Mouse (Mus musculus) lung, postnatal 0 days (tissue): ENCODE measurements around the gene Tmem129. TPM values are rescaled to one million over a fixed set of nuclear protein-coding genes. Genes with fewer than 3 reads are reported as not detected.

Source experiments
- ATAC-seq: fragments of 200-750 bp; cut with Nextera tagmentation; 2 replicates; pipeline ENCODE4 v1.8.0; 2017; ENCODE audit warnings: moderate library complexity
- DNase-seq: peaks from one replicate; pipeline ENCODE4 v3.0.0-alpha.2; 2016; ENCODE audit warnings: low spot score
- H3K27ac ChIP-seq: fragments of 300-500 bp; sonication (generic); 2 replicates; pipeline ENCODE4 v1.5.1; 2014; ENCODE audit warnings: antibody characterized with exemption, mild to moderate bottlenecking, low read length, mixed read lengths
- H3K27me3 ChIP-seq: fragments of 300-500 bp; sonication (generic); replicated peaks from 2 replicates; pipeline ENCODE4 v1.6.1; 2014; ENCODE audit warnings: low read length, mixed read lengths; ENCODE audit not compliant: insufficient read depth
- H3K36me3 ChIP-seq: fragments of 300-500 bp; sonication (generic); 2 replicates; pipeline ENCODE4 v1.6.1; 2014; ENCODE audit warnings: low read length, mixed read lengths; ENCODE audit not compliant: insufficient read depth
- H3K4me1 ChIP-seq: fragments of 300-500 bp; sonication (generic); 2 replicates; pipeline ENCODE4 v1.6.1; 2014; ENCODE audit warnings: antibody characterized with exemption, low read depth, low read length, mixed read lengths; ENCODE audit not compliant: insufficient read depth
- H3K4me2 ChIP-seq: fragments of 300-500 bp; sonication (generic); replicated peaks from 2 replicates; pipeline ENCODE4 v1.6.1; 2014; ENCODE audit warnings: low read depth, mild to moderate bottlenecking, low read length, moderate library complexity, mixed read lengths
- H3K4me3 ChIP-seq: fragments of 300-500 bp; sonication (generic); 2 replicates; pipeline ENCODE4 v1.5.1; 2014; ENCODE audit warnings: low read depth, low read length
- H3K9ac ChIP-seq: fragments of 300-500 bp; sonication (generic); replicated peaks from 2 replicates; pipeline ENCODE4 v1.6.1; 2014; ENCODE audit warnings: low read depth, mild to moderate bottlenecking
- H3K9me3 ChIP-seq: fragments of 300-500 bp; sonication (generic); 2 replicates; pipeline ENCODE4 v1.6.1; 2016; ENCODE audit warnings: low read length, mixed read lengths
- CTCF ChIP-seq: IDR thresholded peaks from 2 replicates; pipeline ENCODE4 v1.5.1; 2016; ENCODE audit warnings: antibody characterized with exemption, mild to moderate bottlenecking
- EP300 ChIP-seq: IDR thresholded peaks from 2 replicates; pipeline ENCODE4 v1.6.1; 2016; ENCODE audit warnings: antibody characterized with exemption, mild to moderate bottlenecking, control low read depth
- WGBS: fragments of 180-500 bp; shearing (Covaris S2); extraction: QIAGEN DNeasy Blood & Tissue Kit; methylation state at CpG from one replicate; pipeline ENCODE4 v1.1.7; 2014; 5-methylcytosine and 5-hydroxymethylcytosine counted together
- polyA plus RNA-seq: library from polyadenylated mRNA; unstranded; fragments of >200 nt; fragmentation: Nextera tagmentation; extraction: Ambion mirVana; gene quantifications from 2 replicates; pipeline ENCODE4 v1.2.1, GENCODE M21; 2015

The Tmem129 gene
- polyA plus RNA-seq, 1 experiment from 2014 or later = 25.1 TPM

DNA sequence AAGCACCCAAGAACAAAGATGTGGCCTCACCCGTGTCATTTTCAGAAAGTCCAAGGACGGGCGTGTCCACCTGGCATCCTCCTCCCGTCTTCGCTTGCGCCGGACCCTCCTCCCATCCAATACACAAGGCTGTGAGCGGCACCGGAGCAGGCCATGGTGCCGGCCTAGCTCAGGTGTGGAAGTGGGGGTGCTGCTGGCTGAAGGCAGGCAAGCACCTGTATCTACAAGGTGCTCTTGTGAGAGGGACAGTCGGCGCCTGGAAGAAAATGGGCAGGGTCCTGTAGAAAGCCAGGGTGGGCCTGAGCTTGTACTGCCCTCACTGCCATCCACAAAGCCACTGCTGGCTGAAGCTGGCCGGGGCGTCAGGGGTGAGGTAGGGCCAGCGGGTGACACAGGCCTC, 50.8 kb downstream of the Tmem129 start:
- H3K36me3 ChIP-seq = peaks cover 29% of the 10 kb centered on the region; the same call in 1 of the 2 replicates
- TF ChIP-seq EP300 (no peak), CTCF (no peak)
- H3K27ac ChIP-seq = no peak overlapping the region
- H3K9ac ChIP-seq = no peak overlapping the region
- H3K4me2 ChIP-seq = no peak overlapping the region
- WGBS = 94% methylated on average over 15 of the region's 15 CpGs
- H3K9me3 ChIP-seq = no peaks in the 10 kb centered on the region
- no peaks in the 10 kb centered on the region for H3K4me1 ChIP-seq
- H3K27me3 ChIP-seq = no peaks in the 10 kb centered on the region
- ATAC-seq (no peak), DNase-seq (no peak)
- H3K4me3 ChIP-seq = no peak overlapping the region

DNA sequence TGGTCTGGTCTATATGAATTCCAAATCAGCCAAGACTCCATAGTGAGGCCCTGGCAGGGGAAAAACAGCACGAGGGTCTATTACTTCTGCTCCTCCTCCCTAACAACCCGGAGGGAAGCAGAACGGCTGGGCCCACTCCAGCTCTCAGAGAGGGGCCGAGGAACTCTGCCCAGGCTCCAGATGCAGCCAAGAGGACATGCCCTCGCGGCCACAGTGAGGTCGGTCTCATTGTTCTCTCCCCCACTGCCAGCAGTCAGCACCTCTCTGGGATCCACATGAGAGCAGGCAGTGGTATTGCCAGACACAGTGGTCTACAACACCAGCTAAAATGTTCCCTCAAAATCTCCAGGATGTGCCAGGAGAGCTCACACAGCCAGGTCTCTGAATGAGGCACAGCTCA, 51.6 kb downstream of the Tmem129 start:
- no peak for ATAC-seq
- H3K9me3 ChIP-seq = no peaks in the 10 kb centered on the region
- no peak overlapping the region for H3K9ac ChIP-seq
- no peaks in the 10 kb centered on the region for H3K27me3 ChIP-seq
- DNase-seq = no peak
- 72% methylated on average over 7 of the region's 7 CpGs for WGBS
- H3K4me1 ChIP-seq = no peaks in the 10 kb centered on the region
- no peak overlapping the region for H3K27ac ChIP-seq
- H3K4me3 ChIP-seq = no peak overlapping the region
- H3K36me3 ChIP-seq = peaks cover 26% of the 10 kb centered on the region; the same call in 1 of the 2 replicates
- no peak for TF ChIP-seq EP300
- no peak for TF ChIP-seq CTCF
- H3K4me2 ChIP-seq = no peak overlapping the region

DNA sequence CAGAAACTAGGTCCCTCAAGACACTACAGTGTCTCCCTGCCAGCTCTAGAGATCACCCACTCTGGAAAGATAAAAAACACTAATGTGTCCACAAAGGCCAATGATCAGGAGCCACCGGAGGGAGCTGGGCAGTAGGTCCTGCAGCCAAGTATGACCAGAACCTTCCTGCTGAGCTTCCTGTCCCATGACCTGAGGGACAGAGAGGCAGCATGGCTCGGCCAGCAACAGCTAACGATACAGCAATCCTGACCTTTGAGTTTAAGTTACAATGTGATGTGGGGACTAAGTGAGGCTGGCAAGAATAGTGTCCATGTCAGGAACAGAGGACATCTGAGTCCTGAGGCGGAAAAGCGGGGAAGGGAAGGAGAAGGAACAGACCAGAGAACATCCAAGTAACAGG, 52.9 kb downstream of the Tmem129 start:
- Histone ChIP-seq H3K27me3 (no peaks in the 10 kb centered on the region), H3K4me3 (no peak overlapping the region), H3K4me1 (no peaks in the 10 kb centered on the region), H3K9me3 (no peaks in the 10 kb centered on the region), H3K36me3 (peaks cover 24% of the 10 kb centered on the region; the same call in 1 of the 2 replicates), H3K27ac (no peak overlapping the region), H3K9ac (no peak overlapping the region), H3K4me2 (no peak overlapping the region)
- ATAC-seq (no peak), DNase-seq (no peak)
- WGBS = 81% methylated on average over 5 of the region's 5 CpGs
- TF ChIP-seq CTCF = no peak
- TF ChIP-seq EP300 = no peak

Other genes starting within 250 kb of the Tmem129 start
- gene Nkx1-1, start 224.4 kb downstream of the Tmem129 start, polyA plus RNA-seq = not detected in 2 replicates
- gene Fam53a, start 28.8 kb downstream of the Tmem129 start, polyA plus RNA-seq = 43.9 and 46.1 TPM in 2 replicates
- 0.37 and 0.41 TPM in 2 replicates for gene Gm9903, start 28.5 kb downstream of the Tmem129 start, polyA plus RNA-seq
- gene Slbp, start 5.8 kb downstream of the Tmem129 start, polyA plus RNA-seq = 81.2 and 85.6 TPM in 2 replicates
- 12.5 and 14.5 TPM in 2 replicates for gene Tacc3, start 288 bp downstream of the Tmem129 start, polyA plus RNA-seq
- gene Fgfr3, start 63.3 kb upstream of the Tmem129 start, polyA plus RNA-seq = 67.9 and 72.5 TPM in 2 replicates
- 39.1 and 40.1 TPM in 2 replicates for gene Letm1, start 124.4 kb upstream of the Tmem129 start, polyA plus RNA-seq
- 13.5 and 16.7 TPM in 2 replicates for gene Nsd2, start 162.3 kb upstream of the Tmem129 start, polyA plus RNA-seq